Mouse (Mus musculus) right cerebral cortex, postnatal 4 days (tissue): ENCODE results near the gene Zfyve9.

Source experiments
- DNase-seq: peaks from one replicate; pipeline ENCODE4 v3.0.0-alpha.2; 2022

Gene Zfyve9

DNA sequence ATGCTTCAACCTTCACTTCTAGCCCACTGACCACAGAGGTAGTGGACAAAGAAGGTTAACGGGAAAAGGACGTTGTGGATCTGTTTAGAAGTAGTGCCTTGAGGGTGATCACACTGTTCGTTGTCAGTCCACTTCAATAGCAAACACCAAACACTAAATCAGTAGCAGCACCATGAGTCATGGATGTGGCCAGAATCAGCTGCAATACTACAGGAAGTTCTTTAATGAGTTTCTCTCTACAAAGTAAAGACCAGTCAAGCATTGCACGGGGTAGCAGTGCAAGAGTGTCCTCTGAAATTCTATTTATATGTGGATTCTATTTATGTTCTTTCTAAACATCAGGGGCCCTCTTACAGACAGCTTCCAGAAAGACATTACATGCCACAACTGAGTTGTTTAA is 182.3 kb downstream of the Zfyve9 start:
- no peak for DNase-seq

DNA sequence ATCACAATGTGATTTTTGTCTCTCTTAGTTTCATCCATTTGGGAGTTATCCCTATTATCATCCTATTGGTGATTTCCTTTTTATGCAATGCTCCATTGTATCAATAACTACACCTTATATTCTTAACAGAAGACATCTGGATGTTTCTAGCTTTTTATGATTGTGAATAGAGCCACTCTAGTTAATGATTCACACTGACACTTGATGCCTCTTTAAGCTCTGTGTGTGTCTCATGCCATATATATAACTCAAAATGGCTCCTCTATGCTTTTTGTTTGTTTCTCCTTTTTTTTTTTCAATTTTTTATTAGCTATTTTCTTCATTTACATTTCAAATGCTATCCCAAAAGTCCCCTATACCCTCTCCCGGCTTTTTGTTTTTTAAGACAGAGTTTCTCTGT is 184.8 kb downstream of the Zfyve9 start:
- no peak for DNase-seq

DNA sequence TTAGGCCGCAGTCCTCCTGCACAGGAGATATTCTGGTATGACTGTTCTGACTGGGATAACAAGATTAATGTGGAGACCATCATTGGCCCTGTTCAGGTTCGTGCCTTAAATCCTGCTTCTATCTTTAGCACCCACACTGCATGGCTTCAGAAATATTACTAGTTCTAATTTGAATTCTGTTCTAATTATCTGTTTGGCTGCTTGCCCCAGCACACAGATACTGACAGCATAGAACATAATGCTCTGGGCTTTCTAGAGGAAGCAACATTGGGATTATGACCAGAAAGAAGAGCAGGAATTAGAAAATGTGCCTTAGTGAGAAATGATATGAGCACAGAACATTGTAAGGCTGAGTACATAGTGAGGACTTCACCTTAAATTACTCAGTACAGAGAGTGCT is 187.2 kb downstream of the Zfyve9 start:
- DNase-seq = no peak
